Mouse (Mus musculus) retina, postnatal 1 day (tissue): ENCODE measurements at regions not wholly inside any gene's neighbourhood (a gene's known extent, or its start where the extent isn't known, plus 50 kb on each side); places are given as distances from the start of the nearest gene placed in this dataset.
"Not testable (repeated sequence)": the region's sequence is repeated elsewhere in the genome, so short reads cannot be mapped to it uniquely, and the experiment has no call there.

Source experiments
- DNase-seq: peaks from one replicate; pipeline ENCODE4 v3.0.0-alpha.2; 2012

- DNase-seq: no peak
Measured at GRCm38 (mm10) chr3:118194754-118195153, 326.0 kb upstream of the Snx7 start.

- no peak for DNase-seq
Measured at GRCm38 (mm10) chr3:118189382-118189781, 320.6 kb upstream of the Snx7 start.

GRCm38 (mm10) chr3:118177446-118177845, 308.7 kb upstream of the Snx7 start:
- DNase-seq: no peak

GRCm38 (mm10) chr3:118162916-118163315, 294.2 kb upstream of the Snx7 start:
- DNase-seq: no peak

- no peak for DNase-seq
Measured at GRCm38 (mm10) chr3:118144788-118145187, 276.1 kb upstream of the Snx7 start.

- no peak for DNase-seq
Measured at GRCm38 (mm10) chr3:118141731-118142130, 273.0 kb upstream of the Snx7 start.

GRCm38 (mm10) chr3:118140108-118140507, 271.4 kb upstream of the Snx7 start:
- no peak for DNase-seq

- not testable (repeated sequence) for DNase-seq
Measured at GRCm38 (mm10) chr3:118128349-118128748, 259.6 kb upstream of the Snx7 start.

- DNase-seq: no peak
Measured at GRCm38 (mm10) chr3:118102635-118103034, 233.9 kb upstream of the Snx7 start.

GRCm38 (mm10) chr3:118084508-118084907, 215.8 kb upstream of the Snx7 start:
- no peak for DNase-seq

GRCm38 (mm10) chr3:118072363-118072762, 203.6 kb upstream of the Snx7 start:
- DNase-seq: no peak

GRCm38 (mm10) chr3:118070129-118070528, 201.4 kb upstream of the Snx7 start:
- DNase-seq: no peak

- DNase-seq: peak; percentile 4
Measured at GRCm38 (mm10) chr3:118063679-118064078, 194.9 kb upstream of the Snx7 start.

GRCm38 (mm10) chr3:118062569-118062968, 193.8 kb upstream of the Snx7 start:
- DNase-seq: no peak

GRCm38 (mm10) chr3:118047016-118047415, 178.3 kb upstream of the Snx7 start:
- peak; percentile 11 for DNase-seq

GRCm38 (mm10) chr3:118046536-118046935, 177.8 kb upstream of the Snx7 start:
- DNase-seq: peak; percentile 62

- no peak for DNase-seq
Measured at GRCm38 (mm10) chr3:118036501-118036900, 167.8 kb upstream of the Snx7 start.

- DNase-seq: peak; percentile 13
Measured at GRCm38 (mm10) chr3:117995401-117995800, 126.7 kb upstream of the Snx7 start.

- DNase-seq: peak; percentile 83
Measured at GRCm38 (mm10) chr3:117994110-117994509, 125.4 kb upstream of the Snx7 start.

- DNase-seq: no peak
Measured at GRCm38 (mm10) chr3:117990561-117990960, 121.8 kb upstream of the Snx7 start.

GRCm38 (mm10) chr3:117988443-117988842, 119.7 kb upstream of the Snx7 start:
- no peak for DNase-seq

GRCm38 (mm10) chr3:117975638-117976037, 106.9 kb upstream of the Snx7 start:
- DNase-seq: peak; percentile 62

- DNase-seq: no peak
Measured at GRCm38 (mm10) chr3:117968805-117969204, 100.1 kb upstream of the Snx7 start.

GRCm38 (mm10) chr3:117938426-117938825, 69.7 kb upstream of the Snx7 start:
- DNase-seq: no peak

- DNase-seq: peak; percentile 45
Measured at GRCm38 (mm10) chr3:117927527-117927926, 58.8 kb upstream of the Snx7 start.
